Mouse (Mus musculus) embryo, embryonic 11 days (tissue): ENCODE measurements around the gene Padi6.
A peak's percentile ranks its signal among the peaks of the same experiment; 100 is the strongest.

Experiments used
- DNase-seq: peaks from one replicate; pipeline ENCODE4 v3.0.0-alpha.2; 2015

The Padi6 gene

DNA sequence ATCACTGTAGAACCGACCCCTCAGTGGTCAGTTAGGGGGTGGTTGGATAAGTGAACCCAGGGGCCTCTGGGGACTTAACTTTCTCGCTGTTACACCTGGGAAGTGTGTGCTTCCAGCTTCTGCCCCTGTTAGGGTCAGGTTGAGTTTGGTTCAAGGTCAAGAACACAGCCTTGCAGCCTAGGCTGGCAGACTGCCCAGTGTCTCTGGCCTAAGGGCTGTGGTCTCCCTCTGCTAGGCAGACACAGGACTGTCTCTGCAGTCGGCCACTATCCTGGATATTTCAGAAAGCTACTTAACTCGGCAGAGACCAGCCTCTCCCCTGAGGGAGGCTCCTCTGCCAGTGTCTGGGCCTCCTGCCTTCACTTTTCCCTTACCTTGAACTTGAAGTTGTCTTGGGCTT lies 38.3 kb downstream of the Padi6 start:
- DNase-seq = no peak

DNA sequence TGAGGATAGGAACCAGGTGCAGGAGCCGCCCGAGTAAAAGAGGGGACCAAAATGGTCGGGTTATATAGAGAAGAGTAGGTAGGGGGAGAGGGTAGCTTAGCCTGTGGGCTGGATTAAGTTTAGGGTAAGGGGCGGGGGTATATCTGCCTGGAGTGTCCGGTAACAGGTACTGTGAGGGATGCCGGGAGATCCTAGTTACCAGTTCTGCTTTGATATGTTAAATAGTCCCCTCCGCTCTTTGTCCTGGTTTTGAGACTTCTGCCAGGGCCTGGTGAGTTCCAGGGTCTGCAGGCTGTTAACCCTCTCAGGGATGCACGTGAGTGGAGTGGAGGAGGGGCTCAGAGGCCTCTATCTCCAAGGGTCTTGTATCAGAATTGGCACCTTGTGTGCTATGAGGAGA lies 38.8 kb downstream of the Padi6 start:
- DNase-seq = peak; percentile 64

DNA sequence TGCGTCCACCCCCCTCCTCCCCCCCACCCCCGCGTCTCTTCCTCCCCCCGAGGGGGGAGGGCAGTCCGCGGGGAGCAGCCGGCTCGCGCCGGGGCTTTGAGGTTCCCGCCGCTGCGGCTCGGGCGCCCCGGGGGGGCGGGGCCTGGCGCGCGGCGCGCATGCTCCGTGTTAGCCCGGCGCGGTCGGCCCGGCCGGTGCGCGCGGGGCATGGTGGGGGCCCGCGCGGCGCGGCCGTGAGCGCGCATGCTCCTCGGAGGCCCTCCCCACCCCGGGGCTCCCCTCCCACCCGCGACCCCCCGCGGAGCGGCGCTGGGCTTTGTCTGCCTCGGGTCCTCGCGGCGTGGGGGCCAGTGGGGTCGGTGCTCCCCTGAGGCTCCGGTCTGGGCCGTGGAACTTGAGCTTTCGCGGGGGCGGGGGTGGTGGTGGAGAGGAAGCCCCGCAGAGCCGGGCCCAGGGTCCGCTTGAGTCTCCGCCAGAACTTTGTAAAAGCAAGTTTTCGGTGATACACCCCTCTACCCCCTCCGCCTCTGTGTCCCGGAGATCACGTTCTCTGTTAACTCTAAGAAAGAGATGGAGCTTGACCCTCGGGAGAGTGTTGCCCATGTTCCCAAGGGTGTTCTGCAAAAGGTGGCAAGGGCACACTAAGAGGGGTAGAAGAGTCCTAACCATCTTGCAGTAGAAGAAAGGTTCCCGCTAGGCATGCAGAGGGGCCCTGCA lies 39.7 kb downstream of the Padi6 start:
- peak; percentile 95 for DNase-seq

DNA sequence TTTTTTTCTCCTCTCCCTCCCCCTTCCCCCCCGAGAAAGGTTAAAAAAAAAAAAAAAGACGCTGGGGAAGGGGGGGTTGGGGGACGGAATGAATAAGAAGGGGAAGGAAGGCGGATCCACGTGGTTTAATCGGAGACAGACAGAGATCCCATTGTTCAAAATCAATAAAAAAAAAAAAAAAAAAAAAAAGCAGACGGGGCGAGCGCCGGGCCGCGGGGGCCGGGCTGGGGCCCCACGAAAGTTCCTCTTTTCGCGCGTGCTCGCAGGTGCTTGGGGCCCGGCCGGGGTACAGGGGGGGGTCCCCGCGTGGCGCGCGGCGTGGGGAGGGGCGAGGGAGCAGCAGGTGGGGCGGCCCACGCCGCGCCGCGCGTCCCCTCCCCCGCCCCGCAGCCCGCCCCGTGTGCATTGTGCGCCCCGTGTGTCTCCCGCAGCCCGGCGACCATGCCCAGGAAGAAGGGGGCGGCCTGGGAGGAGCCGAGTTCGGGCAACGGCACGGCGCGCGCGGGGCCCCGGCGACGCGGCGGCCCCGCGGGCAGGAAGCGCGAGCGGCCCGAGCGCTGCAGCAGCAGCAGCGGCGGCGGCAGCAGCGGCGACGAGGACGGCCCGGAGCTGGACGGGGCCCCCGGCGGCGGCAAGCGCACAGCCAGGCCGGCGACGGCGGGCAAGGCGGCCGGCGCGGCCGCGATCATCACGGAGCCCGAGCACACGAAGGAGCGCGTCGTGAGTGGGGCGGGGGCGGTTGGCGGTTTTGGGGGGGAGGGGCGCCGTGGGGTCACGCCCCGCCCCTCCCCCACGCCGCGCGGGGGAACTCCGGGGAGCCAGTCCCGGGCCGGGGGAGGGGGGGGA lies 40.5 kb downstream of the Padi6 start:
- DNase-seq = peak; percentile 70

DNA sequence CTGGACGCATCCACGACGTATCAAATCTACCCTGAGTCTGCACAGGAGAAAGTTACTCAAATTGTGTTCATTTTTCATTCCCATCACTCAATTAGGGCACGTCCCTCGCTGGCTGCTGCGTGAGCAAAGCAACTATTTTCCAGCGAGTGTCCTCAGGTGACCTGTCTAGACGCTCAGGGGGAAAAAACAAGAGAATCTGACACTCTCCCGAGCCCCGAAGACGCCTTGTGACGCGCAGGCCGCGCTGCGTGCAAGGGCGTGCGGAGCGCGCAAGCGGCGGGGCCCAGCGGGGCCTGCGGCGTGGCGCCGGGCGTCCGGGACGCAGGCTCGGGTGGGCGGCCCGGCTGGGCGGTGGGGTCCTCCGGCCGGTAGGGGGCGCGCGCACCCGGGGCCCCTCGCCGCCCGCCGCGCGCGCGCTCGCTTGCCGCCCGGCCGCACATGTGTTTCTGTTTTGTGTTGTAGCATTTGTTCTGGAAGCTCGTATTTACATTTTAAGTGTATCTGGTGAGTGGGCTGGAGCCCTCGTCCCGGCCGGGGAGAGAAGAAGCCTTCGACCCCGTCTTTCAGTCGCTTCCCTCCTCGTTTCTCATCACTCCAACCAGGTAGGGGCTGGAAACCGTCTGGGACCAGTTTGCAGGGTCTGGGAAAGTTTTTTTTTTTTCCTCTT lies 41.3 kb downstream of the Padi6 start:
- peak; percentile 91 for DNase-seq

DNA sequence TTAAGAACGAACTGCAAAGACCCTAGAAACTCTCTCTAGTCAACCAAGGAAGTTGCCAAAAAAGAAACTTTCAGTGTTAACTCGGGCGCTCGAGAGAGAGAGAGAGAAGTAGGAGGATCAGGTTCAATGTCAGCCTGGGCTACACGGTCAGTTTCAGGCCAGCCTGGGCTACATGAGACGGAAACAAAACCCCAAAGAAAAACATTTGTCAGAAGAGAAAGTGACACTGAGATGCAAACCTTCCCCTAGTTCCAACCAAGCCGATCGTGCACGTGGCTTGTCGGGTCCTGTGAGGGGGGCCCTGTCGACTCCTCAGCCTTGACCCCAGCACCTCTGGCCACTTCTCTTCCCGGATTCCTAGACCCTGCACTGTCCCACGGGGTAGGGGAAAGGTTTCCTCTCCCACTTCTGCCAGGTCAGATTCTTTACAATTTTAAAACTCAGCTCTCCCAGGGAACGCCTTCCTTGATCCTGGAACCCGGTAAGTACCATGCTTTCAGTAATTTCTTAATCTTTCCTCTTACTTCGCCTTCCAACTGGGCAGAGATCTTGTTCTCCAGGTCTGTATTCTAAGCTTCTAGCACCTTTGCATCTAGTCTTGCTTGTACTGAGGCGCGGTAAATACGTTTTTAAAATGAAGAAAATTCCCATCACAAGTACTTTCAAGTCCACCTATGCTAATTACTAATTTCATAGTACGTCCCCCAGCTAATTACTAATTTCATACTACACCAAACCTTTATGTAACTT lies 42.0 kb downstream of the Padi6 start, which contains the start of gene Rcc2:
Rcc2 (plus strand) TSS at position 273 of the 750 bp plus-strand sequence.
- DNase-seq = peak; percentile 39

DNA sequence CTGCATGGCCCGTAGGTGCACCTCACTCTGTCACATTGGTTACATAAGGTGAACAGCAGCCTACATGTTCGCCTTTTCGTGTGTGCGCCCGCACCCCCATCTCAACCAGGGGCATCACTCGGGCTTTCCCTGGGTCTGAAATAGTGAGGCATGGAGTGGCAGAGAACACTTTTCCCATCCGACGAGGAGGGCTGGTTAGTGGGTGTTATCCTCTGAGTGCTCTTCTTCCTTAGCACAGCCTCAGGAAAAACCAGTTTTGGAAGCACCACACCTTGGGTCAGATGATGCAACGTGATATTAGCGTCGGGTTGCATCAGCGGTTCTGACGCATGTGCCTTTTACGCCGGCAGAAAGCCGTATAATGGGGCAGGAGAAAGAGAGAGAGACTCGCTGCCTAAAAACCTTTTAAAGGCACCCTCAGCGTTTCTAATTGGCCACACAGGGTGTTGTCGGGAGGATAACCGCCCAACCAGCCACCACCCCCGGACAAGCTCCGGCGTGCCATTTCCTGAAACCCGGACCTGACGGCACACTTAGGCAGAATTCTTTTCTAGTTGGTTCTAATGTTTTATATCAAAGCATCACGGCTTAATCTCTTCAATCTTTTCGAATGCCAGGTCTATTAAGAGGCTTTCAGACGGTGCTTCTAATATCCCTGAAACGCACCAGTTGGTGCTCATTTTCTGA lies 42.9 kb downstream of the Padi6 start:
- peak; percentile 67 for DNase-seq

DNA sequence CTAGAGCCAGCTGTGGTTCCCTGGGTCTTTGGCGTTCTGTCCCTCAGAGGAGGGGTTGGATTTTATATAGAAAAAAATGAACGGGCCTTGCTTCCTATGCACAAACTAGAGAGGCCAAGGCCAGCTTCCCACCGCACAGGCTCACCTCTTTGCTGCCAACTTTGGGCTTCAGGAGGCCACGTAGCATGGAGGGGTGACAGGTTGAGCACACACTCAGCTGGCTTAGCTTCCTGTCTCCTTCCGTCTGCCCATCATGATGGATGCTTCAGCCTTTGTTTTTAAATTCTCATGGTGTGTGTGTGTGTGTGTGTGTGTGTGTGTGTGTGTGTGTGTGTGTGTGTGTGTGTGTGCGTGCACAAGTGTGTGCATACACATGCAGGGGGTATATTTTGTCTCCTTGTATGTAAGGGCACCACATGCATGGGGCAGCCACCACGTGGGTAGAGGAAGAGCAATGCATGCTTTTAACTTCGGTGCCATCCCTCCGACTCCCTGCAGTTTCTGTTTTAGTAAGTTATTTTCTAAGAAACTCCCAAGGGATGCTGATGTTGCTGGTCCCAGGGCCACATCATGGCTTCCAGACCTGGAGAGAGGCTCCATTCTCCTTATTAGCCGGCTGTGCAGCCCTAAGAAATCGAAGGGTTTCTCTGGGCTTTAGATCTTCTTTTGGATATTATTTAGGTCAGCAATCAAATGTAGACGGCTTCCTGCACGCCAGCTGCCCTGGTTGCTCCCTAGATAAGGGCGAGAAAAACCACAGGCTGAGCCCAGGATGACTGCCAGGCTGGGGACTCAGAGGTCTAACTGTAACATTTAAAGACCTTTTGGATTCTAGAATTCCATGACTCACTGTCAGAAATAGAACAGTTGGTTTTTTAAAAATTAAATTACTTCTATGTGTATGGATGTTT lies 46.5 kb downstream of the Padi6 start:
- DNase-seq = no peak

DNA sequence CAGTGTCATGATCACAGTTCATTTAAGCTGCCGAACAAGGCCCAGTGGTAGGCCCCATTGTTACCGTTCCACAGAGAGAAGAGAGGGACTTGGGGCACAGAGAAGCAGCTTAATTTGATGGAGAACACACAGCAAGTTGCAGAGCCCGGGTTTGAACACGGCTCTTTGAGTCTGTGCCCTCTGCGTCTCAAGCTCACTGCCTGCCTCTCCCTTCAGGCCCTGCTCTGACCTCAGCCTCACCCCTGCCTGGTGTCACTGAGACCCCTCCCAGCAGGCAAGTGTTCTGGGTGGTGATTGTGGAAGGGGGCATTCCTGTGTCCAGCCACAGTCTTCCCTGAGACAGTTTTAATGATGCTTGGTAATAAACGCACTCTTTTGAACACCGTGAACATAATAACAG lies 47.3 kb downstream of the Padi6 start:
- DNase-seq = no peak

DNA sequence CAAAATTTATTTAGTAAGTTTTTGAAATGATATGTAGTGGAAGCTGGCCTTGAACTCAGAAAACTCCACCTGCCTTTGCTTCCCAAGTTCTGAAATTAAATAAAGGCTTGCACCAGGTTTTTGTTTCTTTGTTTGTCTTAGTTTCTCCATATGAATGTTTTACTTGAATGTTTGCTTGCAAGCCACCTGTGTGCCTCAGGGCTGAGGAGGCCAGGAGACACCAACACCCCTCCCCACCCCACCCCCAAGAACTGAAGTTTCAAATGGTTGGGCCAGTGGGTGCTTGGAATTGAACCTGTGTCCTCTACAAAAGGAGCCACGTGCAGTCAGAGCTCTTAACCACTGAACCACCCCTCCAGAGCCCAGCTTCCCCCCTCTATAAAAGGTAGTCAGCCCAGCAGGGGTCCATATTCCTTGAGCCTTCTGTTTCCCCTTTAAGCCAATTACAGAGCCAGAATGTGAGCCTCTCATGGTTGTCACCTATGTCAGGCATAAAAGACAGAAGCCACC lies 47.8 kb downstream of the Padi6 start:
- no peak for DNase-seq

DNA sequence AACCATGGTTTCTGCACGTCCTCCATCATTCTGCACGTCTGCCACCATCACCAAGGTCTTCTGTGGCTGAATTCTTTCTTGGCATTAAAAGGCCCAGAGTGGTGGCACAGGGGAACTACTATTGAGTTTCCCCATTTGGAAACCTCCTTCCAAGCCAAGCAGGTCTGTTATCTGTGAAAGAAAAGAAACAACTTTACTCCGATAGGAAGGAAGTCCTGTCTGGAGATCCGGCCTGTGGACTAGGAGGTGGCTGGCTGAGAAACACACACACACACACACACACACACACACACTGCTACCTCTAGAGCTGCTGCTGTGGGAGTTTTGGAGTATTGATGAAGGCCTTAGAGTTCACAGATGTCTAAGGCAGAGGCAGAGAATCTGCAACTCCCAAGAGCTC lies 48.9 kb downstream of the Padi6 start:
- DNase-seq = no peak

DNA sequence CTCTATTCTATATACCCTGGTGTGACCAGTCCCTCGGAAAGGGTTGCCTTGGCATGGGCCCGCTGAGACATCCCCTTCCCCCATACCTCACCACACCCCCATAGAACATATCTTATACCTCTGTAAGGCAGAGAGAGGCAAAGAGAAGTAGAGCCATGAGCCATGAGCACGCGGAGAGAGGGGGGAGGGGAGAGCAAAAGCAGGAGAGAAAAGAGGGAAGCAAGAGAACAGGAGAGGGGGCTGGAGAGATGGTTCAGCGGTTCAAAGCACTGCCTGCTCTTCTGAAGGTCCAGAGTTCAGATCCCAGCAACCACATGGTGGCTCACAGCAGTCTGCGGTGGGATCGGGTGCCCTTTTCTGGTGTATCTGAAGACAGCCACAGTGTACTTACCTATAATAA lies 51.0 kb downstream of the Padi6 start:
- no peak for DNase-seq

DNA sequence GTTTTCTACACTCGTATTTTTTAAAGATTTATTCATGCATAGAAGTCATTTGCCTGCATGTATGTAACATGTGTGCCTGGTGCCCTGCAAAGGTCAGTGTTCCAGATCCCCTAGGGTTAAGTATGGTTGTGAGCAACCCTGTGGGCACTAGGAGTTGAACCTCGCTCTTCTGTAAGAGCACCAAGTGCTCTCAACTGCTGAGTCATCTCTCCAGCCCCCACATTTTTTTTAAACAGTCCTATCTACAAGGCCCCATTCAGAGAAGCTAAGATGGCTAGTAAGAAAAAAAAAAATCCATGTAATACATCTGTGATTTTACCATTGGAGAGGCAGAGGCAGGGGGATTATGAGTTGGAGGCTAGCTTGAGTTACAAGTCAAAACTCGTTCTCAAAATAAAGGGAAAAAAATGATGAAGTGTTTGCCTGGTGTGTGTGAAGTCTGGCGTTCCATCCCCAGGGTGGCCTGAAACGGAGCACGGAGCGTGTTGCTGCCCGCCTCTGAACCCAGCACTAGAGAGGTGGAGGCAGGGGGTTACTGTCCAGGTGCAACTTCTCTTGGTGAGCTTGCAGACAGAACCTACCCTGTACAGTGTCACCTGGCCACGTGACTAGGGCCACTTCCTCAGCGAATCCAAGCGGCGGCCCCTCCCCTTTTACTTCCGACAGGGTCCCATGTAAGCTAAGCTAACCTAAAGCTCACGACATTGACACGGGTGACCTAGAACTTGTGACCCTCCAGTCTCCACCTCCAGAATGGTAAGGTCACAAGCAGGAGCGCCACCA lies 52.4 kb downstream of the Padi6 start:
- DNase-seq = no peak

DNA sequence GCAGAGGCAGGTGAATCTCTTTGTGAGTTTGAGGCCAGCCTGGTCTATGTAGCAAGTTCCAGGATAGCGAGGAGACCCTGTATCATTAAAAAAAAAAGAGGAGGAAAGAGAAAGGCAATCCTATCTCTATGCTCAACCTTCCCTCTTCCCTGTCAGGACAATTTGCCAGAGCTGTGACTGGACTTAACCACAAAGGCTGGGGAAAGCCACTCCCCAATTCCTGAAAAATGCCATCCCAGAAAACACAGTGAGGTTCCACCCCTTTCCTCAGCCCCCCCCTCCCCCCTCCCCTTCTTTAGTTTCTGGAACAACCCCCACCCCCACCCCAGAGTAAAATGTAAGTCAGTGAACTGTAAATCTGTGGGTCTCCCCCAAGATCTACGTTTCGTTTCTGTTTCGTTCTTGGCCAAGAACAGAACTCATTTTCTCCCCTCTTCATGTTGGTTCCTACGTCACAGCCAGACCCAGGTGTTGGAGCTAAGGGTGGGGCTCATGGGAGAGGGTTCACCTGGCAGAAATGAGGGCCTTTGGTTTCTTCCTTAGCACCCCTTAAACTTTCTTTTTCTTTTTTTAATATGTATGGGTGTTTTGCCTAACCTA lies 53.5 kb downstream of the Padi6 start:
- DNase-seq = no peak

DNA sequence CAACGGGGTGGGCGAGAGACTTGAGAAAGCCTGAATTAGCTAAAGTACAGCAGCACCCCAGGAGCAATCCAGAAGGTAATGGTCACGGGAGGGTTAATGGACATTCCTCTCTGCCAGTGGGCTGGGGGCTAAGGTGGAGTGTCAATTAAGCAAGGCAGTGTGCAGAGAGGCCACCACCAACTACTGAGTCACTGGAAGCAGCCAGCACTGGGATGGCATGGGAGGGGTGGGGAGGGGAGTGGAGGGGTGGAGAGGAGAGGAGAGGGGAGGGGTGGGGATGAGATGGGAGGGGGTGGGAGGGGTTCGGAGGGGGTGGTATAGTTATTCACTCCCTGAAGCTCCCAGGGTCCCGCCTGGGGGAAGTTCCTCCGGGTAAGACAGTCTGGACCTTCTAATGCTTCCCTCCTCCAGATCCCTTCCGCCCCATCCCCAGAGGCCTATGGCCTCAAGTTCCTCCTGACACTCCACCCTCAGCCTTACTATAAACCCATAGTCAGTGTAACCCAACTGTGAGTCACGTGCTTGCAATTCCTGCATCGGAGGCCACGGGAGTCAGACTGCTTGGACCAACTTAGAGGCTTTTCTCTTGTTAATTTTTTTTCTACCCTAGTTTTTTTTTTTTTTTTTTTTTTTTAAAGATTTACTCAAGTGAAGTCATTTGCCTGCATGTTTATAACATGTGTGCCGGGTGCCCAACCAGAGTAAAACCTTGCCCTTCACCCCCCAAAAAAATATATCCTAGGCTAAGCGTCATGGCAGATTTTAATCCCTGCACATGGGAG lies 54.2 kb downstream of the Padi6 start:
- DNase-seq = no peak

DNA sequence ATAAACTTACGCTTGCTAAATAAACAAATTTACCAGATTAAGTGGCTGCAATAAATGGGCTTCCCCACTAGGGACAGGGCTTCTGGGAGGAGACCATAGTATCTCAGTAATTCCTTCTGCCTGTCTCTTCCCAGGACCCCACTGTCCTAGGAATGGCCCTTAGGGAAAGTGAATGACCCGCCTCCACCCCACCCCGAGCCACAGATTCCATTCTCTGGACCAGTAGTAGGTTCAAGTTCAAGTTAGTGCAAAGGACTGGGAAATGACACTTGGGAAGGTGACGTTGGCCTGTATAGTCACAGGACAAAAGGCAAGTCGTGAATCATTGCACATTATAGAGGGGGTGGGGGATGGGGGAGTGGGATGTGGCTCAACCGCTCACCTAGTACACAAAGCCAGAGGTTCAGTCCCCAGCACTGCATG lies 57.6 kb downstream of the Padi6 start:
- peak; percentile 42 for DNase-seq

DNA sequence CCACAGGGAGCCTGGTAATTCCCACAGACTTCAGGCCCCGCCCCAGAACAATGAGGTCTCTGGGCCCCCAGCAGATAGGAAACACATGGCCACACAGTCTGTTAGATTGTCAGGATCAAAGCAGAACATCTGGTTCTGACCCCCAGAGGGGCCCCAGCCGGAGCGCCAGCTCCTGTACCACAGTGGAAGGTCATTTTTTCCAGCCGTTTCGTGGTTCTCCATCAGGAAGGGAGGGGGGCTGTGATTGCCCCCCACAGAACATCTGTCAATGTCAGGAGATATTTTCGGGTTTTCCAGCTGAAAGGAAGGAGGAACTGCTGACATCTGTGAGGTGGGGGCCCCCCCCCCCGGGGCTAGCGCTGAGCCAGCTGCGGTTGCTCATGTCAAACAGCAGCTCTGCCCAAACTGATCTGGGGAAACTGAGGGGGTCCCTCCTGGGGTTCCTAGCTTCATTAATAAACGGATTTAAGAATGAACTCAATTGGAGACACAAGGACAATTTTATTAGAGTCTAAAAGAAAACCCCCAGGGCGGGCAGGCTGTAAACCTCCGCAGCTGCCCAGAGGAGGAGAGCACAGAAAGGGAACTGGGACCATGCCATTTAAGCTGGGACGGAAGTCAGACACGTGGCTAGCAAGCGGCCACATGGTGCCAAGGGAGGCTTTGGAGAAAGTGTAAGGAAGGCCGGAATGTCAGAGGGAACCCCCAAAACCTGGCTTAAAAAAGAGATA lies 58.1 kb downstream of the Padi6 start:
- DNase-seq = peak; percentile 85

DNA sequence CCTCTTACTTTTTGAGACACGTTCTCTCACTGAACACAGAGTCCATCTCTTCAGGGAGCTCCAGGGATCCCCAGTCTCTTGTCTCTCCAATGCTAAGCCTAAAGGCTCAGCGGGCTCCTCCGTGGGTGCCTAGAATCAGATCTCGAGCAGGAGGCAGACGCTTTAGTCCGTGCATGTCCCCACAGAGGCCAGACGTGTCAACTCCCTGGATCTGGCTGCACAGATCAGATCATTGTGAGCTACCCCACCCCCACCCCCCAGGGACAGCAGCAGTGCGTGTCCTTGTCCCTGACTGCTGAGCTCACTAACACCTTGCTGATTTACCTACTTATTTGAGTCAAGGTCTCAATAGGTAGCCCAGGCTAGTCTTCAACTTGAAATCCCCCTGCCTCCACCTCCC lies 58.8 kb downstream of the Padi6 start:
- DNase-seq = no peak
